Mouse (Mus musculus) cerebellum, postnatal 25 days (tissue): ENCODE data around the gene Rabl2.
A peak's percentile ranks its signal among the peaks of the same experiment; 100 is the strongest.

Experiments
- DNase-seq, 2 experiments: peaks; one replicate each; pipeline ENCODE4 v3.0.0; 2021; ENCODE audit warnings: mixed read lengths in 2 of 2

Gene Rabl2

GRCm38 (mm10) chr15:89591723-89592455 lies at the start of gene Rabl2:
Gene Rabl2, minus strand, starts transcription at chr15:89591923.
- peak; percentile 85 to 90 for DNase-seq

GRCm38 (mm10) chr15:89623626-89623959 lies 31.9 kb upstream of the Rabl2 start:
- peak; percentile 74 to 87 for DNase-seq

GRCm38 (mm10) chr15:89622959-89623625 lies 31.4 kb upstream of the Rabl2 start:
- DNase-seq: no peak

GRCm38 (mm10) chr15:89622312-89622958 lies 30.7 kb upstream of the Rabl2 start:
- peak; percentile 25 to 52 for DNase-seq

GRCm38 (mm10) chr15:89607888-89608287 lies 16.2 kb upstream of the Rabl2 start:
- DNase-seq: no peak

GRCm38 (mm10) chr15:89607480-89607879 lies 15.8 kb upstream of the Rabl2 start:
- DNase-seq: no peak

GRCm38 (mm10) chr15:89605822-89606570 lies 14.3 kb upstream of the Rabl2 start:
- no peak for DNase-seq

GRCm38 (mm10) chr15:89592548-89592947 lies 825 bp upstream of the Rabl2 start:
- no peak for DNase-seq

- DNase-seq: no peak
These were observed 406 bp downstream of the Rabl2 start for GRCm38 (mm10) chr15:89591317-89591716.

GRCm38 (mm10) chr15:89589146-89589545 lies 2.6 kb downstream of the Rabl2 start:
- no peak for DNase-seq

- peak in 1 of 2 experiments; percentile 1 for DNase-seq
These were observed 6.1 kb downstream of the Rabl2 start for GRCm38 (mm10) chr15:89585631-89586030.

- DNase-seq: no peak
These were observed 6.6 kb downstream of the Rabl2 start for GRCm38 (mm10) chr15:89585101-89585500.

- no peak for DNase-seq
These were observed 9.2 kb downstream of the Rabl2 start for GRCm38 (mm10) chr15:89582494-89582893.

- DNase-seq: no peak
These were observed 19.6 kb downstream of the Rabl2 start for GRCm38 (mm10) chr15:89572147-89572546.

GRCm38 (mm10) chr15:89568114-89568513 lies 23.6 kb downstream of the Rabl2 start, which contains the start of gene Acr:
Gene Acr, plus strand, starts transcription at chr15:89568326.
- no peak for DNase-seq

- DNase-seq: peak; percentile 41 to 52
These were observed 32.5 kb downstream of the Rabl2 start for GRCm38 (mm10) chr15:89559202-89559731.

GRCm38 (mm10) chr15:89557996-89558390 lies 33.7 kb downstream of the Rabl2 start:
- peak; percentile 36 to 37 for DNase-seq

- DNase-seq: peak; percentile 41 to 55
These were observed 34.3 kb downstream of the Rabl2 start for GRCm38 (mm10) chr15:89557179-89557995.

GRCm38 (mm10) chr15:89556401-89557178 lies 35.1 kb downstream of the Rabl2 start:
- peak; percentile 54 to 57 for DNase-seq

- DNase-seq: no peak
These were observed 36.1 kb downstream of the Rabl2 start for GRCm38 (mm10) chr15:89555591-89555990.

- peak; percentile 51 to 62 for DNase-seq
These were observed 40.0 kb downstream of the Rabl2 start for GRCm38 (mm10) chr15:89551733-89552132.
